Mouse (Mus musculus): Measurements from ENCODE around the gene Utrn.

DNA sequence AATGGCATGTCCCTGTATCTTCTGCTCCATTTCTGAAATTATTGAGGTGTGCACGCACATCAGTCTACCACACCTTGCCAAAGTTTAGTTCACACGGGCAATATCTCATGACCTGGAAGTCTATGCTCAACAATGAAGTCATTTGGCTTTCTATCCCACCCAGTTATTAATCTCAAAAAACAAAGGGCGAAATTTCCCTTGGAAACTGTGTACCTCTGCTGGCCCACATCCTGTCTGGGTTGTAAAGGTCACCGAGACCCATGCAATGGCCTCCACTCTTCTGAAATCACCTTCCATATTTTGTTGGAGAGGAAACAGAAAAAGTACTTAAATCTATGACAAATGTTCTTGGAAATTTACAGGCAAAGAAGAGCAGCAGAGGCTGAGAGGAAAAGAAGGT is 70.9 kb downstream of the Utrn start:
- no peak for TF ChIP-seq CTCF (IDR thresholded peaks at IDR 0.05; ENCODE audit: extremely low read depth, insufficient read depth, insufficient read length, insufficient replicate concordance)
- no peak for TF ChIP-seq POLR2A (IDR thresholded peaks at IDR 0.05; ENCODE audit: low read depth, low read length)

All from spleen, adult 2 months (tissue).